Mouse (Mus musculus) lung, postnatal 0 days (tissue): Measurements from ENCODE around the gene Aebp2.
"Not testable (repeated sequence)": the region's sequence is repeated elsewhere in the genome, so short reads cannot be mapped to it uniquely, and the experiment has no call there.

Source experiments
- CTCF ChIP-seq: IDR thresholded peaks from 2 replicates; pipeline ENCODE4 v1.5.1; 2016; ENCODE audit warnings: antibody characterized with exemption, mild to moderate bottlenecking
- EP300 ChIP-seq: IDR thresholded peaks from 2 replicates; pipeline ENCODE4 v1.6.1; 2016; ENCODE audit warnings: antibody characterized with exemption, mild to moderate bottlenecking, control low read depth

GRCm38 (mm10) chr6:140605173-140605572 lies 17.3 kb upstream of the Aebp2 start:
- TF ChIP-seq CTCF, EP300: not testable (repeated sequence)
